Mouse (Mus musculus): ENCODE measurements around the gene Gsk3a. TPM values are rescaled to one million over a fixed set of nuclear protein-coding genes. Genes with fewer than 3 reads are reported as not detected.

The Gsk3a gene
- 10 to 100 TPM; 89.3 to 97.2 TPM for total RNA-seq (2023)

DNA sequence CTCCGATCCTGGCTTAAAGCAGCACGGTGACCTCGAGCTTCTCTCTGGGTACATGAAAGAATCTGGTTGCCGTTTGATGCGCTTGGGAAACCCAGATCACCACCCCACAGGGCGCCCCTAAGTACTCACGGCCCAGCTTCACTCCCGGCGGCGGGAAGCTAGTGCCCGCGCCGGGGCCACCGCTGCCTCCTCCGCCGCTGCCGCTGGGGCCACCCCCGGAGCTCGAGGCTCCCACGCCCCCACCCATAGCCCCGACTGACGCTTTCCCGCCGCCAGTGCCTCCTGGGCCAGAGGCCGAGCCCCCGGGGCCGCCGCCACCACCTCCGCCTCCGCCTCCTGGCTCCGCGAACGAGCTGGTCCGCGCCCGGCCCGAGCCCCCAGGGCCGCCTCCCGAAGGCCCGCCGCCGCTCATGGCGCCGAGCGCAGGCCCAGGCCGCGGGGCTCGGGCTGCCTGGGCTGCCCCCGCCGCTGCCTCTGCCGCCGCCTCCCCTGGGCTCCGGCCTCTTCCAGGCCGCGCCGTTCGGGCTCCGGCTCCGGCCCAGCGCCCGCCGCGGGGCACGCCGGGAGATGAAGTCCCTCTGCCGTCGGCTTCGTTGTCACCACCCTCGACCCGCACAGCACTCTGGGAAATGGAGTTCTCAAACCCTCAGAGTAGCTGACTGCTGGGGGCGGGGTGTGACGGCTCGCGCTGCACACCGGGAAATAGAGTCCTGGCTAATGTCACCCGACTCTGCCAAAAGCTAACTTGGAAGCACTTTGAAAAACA is at the start of gene Gsk3a:
Gsk3a (minus strand) TSS at position 603 of the 766 bp plus-strand sequence.

DNA sequence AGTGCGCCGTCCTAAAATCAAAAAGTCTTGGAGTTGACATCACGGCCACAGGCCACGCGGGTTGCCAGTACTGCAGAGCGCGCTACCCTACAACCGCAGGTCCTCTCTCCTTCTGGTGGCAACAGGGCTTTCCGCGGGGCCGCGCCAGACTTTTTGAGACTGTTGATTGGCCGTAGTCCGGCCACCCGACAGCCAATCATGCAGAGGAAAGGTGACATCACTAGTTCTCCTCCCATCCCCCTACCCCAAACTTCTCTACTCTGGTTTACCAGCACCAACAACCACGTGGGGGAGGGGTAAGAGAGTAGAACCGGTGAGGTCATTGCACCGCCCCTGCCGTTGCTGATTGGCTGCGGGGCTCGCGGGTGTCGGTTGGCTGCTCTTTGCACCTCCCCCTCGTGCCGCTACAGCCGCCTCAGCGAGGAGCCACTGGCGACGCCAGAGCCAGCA is 29.7 kb upstream of the Gsk3a start, which contains the start of gene Cic:
Cic (plus strand) TSS at position 404 of the 450 bp plus-strand sequence.

DNA sequence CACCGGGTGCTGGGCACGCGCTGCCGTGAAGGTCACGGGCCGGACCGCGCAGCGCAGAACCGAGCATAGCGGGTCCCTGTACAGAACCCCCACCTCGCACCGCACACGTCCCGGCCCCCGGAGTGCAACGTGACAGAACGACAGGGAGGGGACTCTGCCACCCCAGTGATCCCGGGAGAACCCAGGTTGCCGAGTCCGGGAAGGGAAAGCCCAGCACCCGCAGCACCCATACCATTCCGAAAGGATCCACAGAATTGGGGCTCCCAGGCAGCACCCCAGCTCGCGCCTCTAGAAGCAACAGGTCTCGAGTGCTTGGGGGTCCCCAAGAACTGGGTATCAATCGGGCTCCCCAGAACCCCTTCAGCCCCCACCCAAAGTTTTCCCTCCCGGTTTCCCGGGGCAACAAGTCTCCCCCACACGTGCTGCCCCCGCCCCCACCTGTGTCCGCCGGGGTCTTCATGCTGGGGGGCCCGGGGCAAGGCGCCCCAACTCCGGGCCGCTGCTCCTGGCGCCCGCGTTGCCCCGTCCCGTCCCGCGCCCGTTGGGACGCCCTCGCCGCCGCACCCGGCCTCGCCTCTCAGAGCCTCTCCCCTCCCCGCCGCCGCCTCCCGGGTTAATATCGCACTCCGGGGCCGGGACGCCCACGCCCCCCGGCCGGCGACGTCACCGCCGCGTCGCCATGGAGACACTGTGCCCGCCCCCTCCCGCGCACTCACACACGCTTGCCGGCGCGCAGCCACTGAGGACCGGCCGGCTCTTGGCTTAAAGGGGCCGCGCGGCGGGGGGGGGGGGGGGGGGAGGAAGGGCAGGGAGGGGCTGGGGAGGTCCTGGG is 12.7 kb upstream of the Gsk3a start, which contains the start of gene Erf:
Erf (minus strand) TSS at position 621 of the 832 bp plus-strand sequence.

DNA sequence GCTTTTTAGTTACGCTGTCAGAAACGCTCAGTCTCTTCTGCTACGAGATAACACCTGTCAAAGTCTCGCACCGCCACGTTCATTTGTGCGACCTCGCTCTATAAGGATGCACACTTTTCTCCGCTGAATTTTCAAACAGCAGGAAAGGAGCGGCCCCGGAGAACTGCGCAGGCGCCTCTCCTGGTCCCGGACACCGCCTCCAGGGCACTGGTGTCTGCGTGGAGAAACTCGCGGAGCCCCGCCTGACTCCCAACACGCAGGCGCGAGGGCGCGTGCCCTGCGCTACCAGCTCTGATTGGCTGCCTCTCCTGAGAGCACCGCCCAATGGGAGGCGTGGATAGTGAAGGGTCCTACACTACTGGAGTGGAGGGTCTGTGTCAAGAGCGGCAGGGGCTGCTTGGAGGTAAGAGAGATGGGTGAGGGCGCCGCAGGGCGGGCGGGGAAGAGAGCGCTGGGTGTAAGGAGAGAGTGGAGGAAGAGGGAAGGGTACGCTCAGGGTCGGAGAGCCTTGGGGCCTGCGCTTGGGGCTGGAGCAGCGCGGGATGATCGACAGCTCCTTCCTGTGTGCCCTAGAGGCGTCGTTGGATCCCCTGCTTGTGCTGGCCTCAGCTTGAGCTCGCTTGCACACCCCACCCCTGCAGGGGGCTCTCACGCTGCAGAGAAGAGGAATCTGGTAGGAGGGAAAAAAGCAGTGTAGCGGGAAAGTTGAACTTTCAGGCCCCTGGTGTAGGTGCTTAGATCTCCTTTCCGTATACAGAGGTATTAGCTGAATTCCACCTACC is 16.4 kb downstream of the Gsk3a start, which contains the start of gene Zfp526:
Zfp526 (plus strand) TSS at position 324 of the 782 bp plus-strand sequence.

DNA sequence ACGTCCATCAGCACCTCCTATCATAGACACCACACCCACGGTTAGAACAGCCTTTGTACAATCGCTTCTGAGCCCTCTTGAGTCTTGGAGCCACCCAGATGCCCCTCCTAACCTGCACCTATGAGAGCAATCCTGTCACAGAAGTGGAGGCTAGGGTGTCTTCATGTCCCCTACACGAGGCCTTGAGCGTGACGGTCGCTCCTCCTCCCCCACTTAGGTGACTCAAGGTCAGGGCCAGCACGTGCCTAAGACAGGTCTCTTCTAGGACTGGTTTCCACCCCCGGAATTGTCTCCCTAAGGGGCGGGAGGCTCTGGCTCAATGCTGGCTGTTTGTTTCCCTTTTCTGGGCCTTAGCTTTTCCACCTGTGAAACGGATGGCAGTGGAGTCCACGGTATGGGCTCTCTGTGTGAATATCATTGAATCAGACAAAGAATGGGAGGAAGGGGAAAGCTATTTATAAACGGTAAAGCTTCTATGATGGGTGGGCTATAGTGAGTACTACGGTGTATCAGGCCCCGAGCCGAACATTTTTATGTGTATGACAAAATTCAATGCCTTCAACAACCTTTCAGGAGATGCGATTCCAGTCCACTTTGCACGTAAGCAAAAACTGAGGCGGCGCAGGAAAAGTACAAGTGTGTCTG is 17.1 kb downstream of the Gsk3a start, which contains the start of gene Dedd2:
Dedd2 (minus strand) TSS at position 159 of the 645 bp plus-strand sequence.

DNA sequence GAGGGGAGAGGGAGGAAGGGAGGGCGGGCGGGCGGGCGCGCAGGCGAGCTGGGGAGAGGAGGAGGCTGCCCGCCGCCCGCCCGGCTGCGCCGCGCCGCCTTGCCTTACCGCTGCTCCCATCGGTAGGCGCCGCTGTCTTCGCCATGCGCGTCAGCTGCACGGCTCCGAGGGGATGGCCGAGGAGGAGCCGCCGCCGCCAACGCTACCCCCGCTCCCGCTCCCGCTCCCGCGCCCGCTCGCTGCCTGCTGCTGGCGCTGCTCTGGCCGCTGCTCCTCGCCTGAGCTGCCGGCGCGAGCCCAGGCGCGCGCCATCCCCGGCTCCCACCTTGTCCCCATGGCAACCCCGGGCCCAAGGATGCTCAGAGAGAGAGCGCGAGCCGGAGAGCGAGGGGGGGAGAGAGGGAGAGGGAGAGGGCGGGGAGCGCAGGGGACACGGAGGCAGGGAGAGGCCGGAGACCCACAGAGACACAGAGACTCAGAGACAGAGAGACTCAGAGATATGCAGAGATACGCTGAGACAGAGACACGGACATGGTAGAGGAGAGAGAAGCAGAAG is 58.0 kb downstream of the Gsk3a start, which contains the start of gene Pou2f2:
Pou2f2 (minus strand) TSS at position 121 of the 556 bp plus-strand sequence.

Other genes with a start within 250 kb of the Gsk3a start
- 10 to 100 TPM in 1 of 2 experiments, 1 to 10 TPM in 1; 8.9 to 10.2 TPM for gene Atp1a3, start 231.9 kb downstream of the Gsk3a start, total RNA-seq (2023)
- gene Grik5, start 165.5 kb downstream of the Gsk3a start, total RNA-seq (2023): 1 to 10 TPM; 6.6 to 8.5 TPM
- 10 to 100 TPM; 23.1 to 24.2 TPM for gene Zfp574, start 165.3 kb downstream of the Gsk3a start, total RNA-seq (2023)
- 10 to 100 TPM; 21.2 to 24.0 TPM for gene Pou2f2, start 58.1 kb downstream of the Gsk3a start, total RNA-seq (2023)
- 10 to 100 TPM; 84.8 to 98.4 TPM for gene Dedd2, start 17.2 kb downstream of the Gsk3a start, total RNA-seq (2023)
- 10 to 100 TPM; 21.4 to 23.0 TPM for gene Zfp526, start 16.4 kb downstream of the Gsk3a start, total RNA-seq (2023)
- 10 to 100 TPM; 31.8 to 35.1 TPM for gene Erf, start 12.9 kb upstream of the Gsk3a start, total RNA-seq (2023)
- gene Cic, start 29.9 kb upstream of the Gsk3a start, total RNA-seq (2023): 100 to 1,000 TPM; 327 to 328 TPM
- 10 to 100 TPM; 13.4 to 13.5 TPM for gene Pafah1b3, start 60.1 kb upstream of the Gsk3a start, total RNA-seq (2023)
- gene Prr19, start 63.6 kb upstream of the Gsk3a start, total RNA-seq (2023): not detected
- gene Tmem145, start 68.3 kb upstream of the Gsk3a start, total RNA-seq (2023): not detected
- 1 to 10 TPM; 1.3 to 1.4 TPM for gene Megf8, start 79.3 kb upstream of the Gsk3a start, total RNA-seq (2023)
- gene Cnfn, start 131.9 kb upstream of the Gsk3a start, total RNA-seq (2023): not detected
- 10 to 100 TPM; 10.7 to 14.0 TPM for gene Lipe, start 160.9 kb upstream of the Gsk3a start, total RNA-seq (2023)
- not detected for gene Cxcl17, start 175.0 kb upstream of the Gsk3a start, total RNA-seq (2023)
- gene Ceacam1, start 239.8 kb upstream of the Gsk3a start, total RNA-seq (2023): under 1 TPM; 0.96 to 0.98 TPM

Measured in T-cell, adult 66 days (primary cell).